Mouse (Mus musculus) adipose tissue, adult 10 weeks (tissue): ENCODE data around the gene Gm10488. TPM values are rescaled to one million over a fixed set of nuclear protein-coding genes. Genes with fewer than 3 reads are reported as not detected.

Experiments used
- polyA plus RNA-seq: library from polyadenylated mRNA; stranded (reverse); fragments of 350-450 nt; fragmentation: Illumina TruSeq; extraction: RNeasy Lipid Tissue Mini Kit (QIAGEN cat#74804); gene quantifications from one replicate; pipeline ENCODE4 v1.2.3, GENCODE M21; 2014; ENCODE audit warnings: low read depth, low replicate concordance

Gm10488 gene
- not detected for polyA plus RNA-seq

GRCm38 (mm10) chrX:29976014-29976413 lies at the start of gene Gm10488:
Gene Gm10488, plus strand, starts transcription at chrX:29976314.

